Mouse (Mus musculus) kidney, postnatal 25 days (tissue): ENCODE data around the gene Myo16.

Experiments
- DNase-seq, 2 experiments: peaks; one replicate each; pipeline ENCODE4 v3.0.0; 2021; ENCODE audit warnings: mixed read lengths in 2 of 2

The Myo16 gene

DNA sequence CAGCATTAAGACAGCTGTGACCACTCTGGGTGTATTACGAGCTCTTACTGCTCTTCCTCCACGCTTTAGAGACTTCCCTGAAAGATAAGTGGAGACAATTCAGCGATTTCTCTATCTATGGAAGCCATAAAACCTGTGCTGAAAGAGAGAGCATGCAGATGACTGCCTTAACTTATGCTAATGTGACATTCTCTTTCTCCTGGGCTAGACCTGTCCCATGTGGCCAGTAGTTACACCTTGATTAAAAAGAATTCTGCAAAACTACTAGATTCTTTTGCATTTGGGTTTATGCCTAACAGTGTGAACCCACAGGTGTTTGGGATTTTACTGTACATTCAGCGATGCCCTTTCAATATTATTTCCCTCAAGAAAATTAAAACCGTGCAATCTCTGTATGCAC, 328.4 kb downstream of the Myo16 start:
- no peak for DNase-seq

DNA sequence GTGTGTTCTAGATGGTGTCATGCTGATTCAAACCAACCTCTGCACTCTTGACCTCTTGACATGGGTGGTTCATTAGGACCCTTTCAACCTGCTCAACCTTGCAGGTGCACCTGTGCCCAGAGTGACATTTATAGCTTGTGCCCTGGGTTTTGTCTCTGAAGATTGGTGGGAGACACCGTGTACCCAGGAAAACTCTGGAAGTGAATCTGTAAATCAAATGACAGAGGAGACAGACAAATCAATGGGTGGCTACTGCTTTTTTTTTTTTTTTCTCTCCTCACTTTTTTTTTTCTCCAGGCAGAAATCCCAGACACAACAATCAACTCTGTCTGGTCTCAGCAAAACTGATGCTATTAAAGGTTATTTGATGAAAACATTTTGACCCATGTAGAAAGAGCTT, 329.2 kb downstream of the Myo16 start:
- no peak for DNase-seq

DNA sequence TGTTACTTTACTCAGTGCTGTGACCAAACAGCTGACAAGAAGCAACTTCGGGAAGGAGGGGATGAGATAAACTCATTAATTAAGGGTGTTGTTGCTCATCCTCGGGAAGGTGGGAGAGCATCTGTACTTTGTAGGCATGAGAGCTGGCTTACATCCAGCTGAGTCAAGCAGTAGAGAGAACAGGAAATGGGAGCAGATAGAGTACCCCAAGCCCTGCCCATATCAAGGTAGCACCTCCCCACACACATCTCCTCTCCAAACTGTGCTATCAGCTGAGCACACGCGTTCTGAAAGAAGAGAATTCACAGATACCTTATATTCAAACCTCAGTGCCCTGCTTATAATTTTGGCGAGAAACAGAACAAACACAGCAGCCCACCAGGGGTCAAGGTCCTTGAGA, 330.1 kb downstream of the Myo16 start:
- DNase-seq, result no peak

DNA sequence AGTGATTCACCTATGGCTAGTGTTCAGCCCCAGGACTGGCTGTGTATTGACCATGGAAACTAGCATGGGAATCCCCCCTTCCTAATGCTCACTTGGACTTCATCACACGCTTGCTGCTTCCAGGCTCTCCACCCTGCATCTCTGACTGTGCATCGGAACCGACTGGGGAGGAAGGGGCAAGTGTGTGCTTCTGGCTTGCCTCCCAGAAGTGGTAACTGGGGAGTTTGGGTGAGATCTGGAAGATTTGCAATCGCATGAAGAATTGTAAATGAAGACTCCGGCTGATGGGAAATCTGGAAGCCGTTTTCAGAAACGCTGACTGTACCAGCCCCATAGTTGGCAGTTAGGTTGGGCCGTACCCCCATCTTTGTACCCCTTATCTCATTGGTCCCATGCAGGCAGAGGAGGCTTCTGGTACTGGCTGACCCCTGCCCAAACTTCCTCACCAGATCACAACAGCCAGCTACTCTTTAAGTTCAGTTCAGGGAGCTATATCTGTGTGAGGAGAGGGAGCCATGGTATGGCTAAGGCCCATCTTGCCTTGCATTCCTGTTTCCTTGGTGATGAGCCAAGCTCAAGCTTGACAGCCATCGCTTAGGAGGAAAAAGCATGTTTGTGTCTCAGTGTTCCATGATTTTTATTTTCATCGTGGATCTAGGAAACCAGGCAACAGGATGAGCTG, 336.2 kb downstream of the Myo16 start:
- no peak for DNase-seq

DNA sequence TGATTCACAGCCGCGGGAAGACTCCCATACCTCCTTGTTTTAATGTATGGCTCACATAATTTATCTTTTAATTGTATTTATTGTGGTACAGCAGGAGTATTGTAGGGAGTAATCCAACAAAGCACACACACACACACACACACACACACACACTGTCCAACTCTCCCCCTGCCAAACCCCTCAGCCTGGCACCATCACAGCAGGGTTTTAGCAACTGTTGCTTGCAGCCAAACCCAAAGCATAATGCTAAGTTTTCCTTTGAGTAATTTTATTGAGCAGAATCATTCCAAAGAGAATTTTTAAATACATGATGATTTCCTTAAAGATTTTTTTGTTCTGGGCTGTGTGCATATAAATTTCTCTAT, 336.7 kb downstream of the Myo16 start:
- DNase-seq, result no peak

DNA sequence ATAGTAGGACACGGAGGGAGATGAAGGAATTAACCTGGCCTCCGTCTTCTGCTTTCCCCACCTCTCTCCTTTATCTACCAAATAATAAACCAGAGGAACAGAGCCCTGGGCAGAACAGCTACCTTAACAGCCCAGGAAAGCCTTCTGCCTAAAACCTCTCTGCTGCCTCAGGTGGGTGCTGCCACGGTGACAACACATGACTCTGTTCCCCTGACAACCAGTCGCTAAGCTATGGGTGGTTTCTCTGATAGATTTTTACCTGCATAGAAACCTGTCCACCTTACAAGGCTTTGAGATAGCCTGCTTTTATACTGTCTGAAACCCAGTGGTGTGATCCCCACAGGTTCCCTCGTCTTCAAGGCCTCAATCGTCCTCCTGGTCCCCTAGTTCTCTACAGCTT, 337.2 kb downstream of the Myo16 start:
- no peak for DNase-seq

DNA sequence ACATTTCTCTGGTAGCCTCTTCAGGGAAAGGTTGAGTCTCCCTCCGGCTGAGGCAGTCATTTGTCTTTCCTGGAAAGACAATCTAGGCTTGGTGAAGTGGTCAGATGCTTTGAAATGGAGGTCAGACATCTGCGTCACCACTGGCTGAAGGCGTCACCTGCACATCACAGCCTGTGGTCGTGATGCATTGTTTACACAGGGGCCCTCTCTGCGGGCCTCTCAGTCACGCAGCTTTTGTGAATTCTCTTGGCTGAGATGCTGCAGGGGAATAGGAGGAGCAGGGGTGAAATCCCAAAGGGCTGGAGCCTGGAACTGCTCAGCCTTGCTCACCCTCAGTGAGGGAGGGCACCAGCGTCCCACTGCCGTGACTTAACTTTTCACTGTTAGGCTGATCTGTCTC, 346.1 kb downstream of the Myo16 start:
- no peak for DNase-seq

DNA sequence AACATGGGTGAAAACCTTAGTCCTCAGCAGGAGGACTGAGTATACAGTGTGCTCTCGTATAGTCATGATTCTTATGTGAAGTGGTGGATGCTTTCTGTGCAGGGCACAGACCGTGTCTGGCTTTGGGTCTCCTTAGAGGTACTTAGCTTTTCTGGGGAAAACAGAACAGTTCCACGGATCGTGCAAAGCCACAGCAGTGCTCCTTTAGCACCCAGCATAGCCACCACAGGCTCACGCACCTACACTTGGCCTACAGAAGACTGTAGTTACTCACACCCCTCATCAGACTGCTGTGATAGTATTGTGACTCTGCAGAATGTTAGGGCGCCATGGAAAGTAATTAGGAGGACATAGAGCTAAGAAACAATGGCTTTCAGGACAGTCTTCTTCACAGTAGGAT, 346.8 kb downstream of the Myo16 start:
- DNase-seq, result no peak

DNA sequence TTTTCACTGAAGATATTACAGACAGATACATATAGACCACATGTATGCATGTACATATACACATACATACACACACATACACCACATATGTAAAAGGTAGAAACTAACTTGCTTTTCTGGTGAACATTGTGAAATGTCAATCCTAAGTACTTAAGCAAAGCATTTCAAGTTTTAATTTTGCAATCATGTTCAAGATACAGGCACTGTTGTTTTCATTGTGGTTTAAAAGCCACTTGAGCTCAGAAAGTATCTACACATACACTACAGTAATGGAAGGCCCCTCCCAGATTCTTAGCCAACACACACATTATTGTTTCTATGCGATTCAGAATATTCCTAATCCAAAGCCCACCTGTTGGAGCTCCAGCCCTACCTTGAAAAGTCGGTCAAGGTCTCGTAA, 348.0 kb downstream of the Myo16 start:
- no peak for DNase-seq

DNA sequence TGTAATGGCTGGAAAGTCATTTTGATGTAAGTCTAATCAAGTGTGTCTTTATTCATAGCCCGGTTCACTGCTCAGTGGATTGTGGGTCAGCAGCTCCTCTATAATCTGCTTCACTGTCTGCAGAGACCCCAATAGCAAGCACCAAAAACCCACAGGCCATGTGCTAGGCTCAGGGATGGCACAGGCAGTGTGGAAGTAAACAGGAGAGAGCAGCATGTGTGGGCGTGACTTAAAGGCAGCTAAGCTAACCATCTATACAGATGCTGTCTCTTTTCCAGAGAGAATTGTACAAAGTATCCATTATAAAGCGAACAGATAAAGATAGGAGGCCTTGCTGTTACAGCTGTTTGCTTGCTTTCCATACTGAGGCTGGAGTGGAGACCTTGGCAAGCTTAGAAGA, 358.4 kb downstream of the Myo16 start:
- DNase-seq, result no peak

DNA sequence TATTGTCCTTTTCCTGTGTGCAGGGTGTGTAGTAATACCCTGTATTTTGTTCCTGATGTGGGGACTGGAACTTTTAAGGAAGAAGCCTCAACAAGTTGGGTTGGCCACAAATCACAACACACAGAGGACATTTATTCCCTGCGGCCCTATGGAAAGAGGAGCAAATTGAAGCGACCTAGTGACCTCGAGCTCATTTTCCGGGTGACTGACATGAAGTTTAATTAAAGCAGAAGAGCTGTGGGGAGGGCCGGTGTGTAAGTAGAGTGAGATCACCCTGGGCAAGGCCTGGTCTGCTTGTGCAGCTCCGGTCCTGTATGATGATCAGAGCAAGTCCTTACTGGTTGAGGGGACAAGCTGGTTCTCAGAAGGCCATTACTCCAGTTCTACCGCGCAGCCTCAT, 363.7 kb downstream of the Myo16 start:
- no peak for DNase-seq

DNA sequence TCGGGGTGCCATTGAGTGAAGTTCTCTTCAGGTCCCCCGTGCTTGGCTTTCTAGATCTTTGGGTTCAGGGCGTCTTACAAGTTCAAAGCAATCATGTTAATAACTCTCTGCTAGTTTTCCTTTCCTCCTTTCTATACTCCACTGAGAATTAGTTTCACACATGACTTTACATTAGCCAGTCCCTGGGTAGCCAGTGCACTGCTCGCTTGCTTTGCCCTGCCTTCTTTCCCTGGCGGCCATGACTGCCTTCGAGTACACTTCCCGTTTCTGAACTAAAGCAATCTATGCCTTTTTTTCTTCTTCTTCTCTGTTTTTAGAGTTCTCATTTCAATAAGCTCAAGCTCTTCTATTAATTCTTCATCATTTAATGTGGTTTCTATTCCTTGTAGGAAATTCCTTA, 365.6 kb downstream of the Myo16 start:
- DNase-seq, result no peak

DNA sequence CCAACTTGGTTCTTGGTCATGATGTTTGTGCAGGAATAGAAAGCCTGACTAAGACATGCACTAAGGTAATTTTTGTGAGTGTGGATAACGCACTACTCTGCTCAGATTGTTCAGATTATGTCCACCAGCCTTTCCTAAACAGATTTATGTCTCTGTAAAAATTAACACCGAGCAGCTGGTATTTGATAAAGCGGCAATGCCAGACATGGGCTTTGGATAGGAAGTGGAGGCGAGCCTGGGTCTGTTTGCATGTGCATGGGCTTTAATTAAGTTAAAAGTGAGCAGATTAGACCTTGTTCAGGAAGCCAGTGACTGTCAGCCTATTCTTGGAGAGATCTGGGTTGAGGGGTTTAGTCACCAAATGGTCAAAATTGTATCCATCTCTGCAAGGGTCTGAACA, 367.8 kb downstream of the Myo16 start:
- DNase-seq, result no peak

DNA sequence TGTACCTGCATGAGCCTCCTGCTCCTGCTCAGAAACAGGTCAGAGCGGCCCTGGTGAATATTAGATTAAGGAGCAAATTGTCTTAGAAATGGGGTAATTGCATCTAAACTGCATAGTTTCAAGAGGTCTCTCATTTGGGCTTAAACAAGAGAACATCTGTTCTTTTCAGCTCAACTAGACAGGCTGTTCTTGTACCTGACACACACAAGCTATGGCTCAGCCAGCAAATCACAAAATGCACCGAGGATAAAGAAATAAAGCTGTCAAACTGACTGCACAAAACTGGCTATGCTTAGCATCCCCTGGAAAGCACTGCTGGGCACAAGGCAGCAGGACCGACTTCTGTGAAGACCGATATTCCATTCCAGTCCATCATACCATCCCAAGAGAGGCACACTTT, 372.0 kb downstream of the Myo16 start:
- no peak for DNase-seq

DNA sequence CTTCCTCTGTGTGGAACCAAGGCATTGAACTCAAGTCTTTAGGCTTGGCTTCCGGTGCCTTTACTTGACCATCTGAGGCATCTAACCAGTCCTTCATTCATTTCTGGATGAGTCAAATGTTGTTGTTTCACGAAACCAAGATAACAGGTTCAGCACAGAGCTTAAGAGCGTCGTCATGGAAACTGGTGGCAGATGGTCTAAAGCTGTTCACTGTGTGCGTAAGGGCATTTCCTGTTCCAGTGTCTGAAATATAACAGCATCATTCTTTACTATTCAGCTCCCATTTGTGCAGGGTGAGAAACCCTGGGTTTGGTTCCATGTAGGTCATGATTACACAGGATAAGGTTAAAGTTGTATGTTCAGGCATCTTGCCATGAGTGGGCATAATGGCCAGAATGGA, 372.9 kb downstream of the Myo16 start:
- no peak for DNase-seq

DNA sequence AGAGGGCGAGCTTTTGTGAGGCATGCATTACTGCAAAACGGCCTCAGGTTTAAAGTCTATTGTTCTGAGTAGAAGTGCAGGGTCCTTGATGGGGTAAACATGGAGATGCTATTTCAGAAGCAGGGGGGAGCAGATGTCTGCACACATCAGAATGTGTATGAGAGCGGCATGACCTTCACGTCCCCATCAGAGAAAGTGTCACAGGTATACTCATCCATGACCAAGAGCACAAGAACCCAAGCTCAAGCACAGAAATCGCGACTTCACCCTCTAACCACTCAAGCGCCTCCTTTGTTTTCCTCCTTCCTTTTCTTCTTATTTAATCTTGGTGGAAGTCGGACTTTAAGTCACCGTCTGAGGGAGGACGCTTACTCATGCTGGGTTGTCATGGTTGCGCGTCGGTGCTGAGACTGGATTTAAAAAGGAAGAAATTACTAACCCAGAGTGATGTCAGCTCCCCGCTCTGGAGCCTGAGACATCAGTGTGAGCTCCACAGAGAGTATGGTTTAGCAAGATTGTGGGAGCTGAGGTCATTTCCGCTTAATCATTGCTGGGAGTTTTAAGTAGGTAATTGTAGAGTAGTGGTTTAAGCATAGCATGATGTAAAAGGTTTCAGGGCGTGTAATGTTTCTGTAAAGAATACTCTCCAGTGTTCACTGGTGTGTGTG, 381.0 kb downstream of the Myo16 start:
- no peak for DNase-seq

DNA sequence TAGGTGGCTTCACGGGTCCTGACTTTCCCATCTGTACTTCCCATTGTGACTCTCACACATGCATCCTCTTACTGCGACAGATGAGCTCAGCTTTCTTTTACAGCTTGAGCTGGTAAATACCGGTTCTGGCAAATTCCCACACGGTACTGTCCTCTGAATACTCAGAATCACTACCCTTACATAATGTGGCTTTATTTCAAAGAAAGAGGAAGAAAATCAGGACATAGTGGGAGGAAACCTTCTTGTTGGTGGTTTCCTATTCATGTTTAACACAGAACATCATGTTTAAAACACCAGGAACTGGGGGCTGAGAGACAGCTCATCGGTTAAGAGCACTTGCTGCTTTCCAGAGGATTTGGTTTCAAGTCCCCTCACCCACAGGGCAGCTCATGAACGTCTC, 384.6 kb downstream of the Myo16 start:
- DNase-seq, result no peak

DNA sequence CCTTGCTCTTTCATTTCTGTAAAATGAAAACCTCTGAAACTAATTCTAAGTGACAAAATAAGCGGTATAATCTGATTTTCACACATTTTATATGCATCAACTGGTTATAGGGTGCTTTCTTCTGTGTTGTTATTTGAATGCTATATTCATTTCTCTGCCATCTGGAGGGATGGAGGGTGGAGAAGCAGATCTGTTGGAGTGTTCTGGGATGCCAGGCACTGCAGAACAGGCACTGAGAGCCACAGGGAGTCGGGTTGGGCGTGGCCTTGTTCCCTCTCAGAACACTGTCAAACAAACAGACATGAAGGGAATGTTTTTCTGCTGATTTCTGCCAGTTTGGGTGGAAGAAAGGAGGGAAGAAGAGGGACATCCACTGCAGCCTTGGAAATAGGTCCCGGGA, 386.0 kb downstream of the Myo16 start:
- no peak for DNase-seq

DNA sequence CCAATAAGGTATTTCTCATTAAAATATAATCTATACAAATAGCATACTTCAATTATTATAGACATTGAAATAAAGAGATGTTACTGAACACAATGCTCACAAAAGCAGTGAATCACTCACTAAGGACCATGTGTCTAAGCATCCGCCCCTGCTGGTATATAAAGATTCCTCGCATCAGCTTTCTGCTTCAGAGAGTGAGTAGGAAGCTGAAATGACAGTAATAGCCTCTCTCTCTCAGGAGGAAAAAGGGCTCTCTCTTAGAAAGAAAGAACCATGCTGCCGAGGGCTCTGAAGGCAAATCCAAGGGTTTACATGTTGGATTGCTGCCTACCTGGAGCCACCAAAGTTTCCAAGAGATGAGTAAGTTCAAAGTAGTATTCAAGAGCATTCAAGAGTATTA, 392.2 kb downstream of the Myo16 start:
- DNase-seq, result no peak

DNA sequence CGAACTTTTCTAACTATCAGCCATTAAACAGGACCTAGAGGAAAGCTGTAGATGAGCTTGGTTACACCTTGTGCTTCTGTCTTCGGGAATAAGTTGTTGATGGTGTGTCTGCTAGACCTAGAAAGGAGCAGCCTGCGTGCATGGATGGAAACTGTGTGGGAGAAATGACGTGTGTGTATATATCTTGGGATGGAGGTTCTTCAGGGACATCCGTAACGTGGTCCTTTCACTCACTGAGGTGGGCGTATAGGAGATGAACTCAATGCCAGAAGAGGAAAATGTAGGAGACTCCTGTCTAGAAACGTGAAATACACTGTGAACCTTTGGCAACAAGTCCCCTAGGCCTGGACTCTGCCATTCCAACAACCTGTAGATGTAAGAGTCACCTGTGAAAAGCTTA, 392.8 kb downstream of the Myo16 start:
- DNase-seq, result no peak

DNA sequence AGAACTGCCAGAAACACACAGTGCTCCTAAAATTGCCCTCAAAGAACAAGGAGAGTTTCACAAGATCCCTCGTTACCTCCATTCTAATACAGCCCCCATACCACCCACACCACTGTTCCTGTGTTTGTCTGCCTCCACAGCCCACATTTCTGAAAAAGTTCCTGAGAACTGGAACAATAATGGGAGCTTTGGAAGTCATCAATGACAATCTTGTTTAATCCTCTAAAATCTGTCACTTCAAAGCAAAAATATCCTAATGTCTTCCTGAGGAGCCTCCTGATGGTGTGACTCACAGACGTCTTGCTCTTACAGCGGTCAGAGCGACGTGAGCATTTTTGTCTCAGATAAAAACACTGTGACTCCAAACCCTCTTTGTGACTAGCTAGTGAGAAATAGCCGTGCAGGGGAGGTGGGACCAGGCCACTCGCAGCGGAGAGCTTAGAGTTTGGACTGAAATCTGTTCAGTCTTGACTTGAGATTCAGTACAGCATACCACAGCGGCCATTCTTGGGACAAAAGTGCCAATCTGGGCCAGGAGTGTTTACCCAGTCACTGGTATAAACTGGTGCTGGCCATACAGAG, 394.4 kb downstream of the Myo16 start:
- no peak for DNase-seq

DNA sequence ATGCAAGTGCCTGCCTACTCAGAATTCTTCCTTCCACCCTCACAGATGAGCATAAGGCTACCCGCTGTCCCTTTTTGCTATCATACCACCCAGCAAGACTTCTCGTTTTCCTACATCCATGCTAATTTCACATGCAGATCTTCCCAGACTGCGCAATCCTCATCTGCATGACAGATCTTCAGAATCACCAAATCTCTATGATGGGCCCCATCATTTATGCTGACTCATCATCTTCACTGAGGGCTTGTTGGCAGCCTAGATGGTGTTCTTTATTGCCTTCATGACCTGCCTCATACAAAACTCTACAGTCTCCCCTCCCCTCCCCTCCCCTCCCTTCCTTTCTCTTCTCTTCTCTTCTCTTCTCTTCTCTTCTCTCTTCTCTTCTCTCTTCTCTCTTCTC, 395.7 kb downstream of the Myo16 start:
- DNase-seq, result no peak

DNA sequence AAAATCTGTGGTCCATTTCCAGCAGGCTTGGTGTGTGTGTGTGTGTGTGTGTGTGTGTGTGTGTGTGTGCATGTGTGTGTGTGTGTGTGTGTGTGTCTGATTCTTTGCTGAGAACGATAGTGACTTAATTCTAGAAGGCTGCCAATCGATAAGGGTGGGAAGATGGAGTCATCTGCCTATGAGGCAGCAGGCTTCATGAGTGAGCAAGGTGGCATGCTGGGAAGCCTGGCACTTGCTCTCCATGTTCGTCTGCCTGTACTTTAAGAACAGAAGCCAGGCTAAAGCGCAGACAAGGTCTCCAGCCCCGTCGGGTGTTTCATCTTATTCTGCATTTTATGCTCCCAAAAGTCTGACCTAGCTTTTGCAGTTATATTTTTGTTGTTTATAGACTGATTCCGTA, 404.2 kb downstream of the Myo16 start:
- no peak for DNase-seq

DNA sequence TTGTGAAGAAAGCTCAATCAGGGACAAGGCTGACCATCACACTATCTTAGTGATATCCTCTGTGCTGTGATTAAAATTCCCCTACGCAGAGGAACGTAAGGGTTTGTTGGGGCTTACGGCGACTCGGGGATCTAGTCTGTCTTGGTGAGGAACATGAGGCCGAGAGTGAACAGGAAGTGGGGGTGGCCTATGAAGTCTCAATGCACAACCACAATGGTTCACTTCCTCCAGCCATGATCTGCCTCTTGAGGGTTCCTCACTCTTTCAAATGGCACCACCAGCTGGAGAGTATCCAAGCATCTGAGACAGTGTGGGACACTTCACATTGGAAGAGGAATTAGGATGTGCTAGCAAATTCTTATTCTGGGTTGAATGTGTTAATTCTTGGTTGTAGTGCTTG, 405.8 kb downstream of the Myo16 start:
- DNase-seq, result no peak

DNA sequence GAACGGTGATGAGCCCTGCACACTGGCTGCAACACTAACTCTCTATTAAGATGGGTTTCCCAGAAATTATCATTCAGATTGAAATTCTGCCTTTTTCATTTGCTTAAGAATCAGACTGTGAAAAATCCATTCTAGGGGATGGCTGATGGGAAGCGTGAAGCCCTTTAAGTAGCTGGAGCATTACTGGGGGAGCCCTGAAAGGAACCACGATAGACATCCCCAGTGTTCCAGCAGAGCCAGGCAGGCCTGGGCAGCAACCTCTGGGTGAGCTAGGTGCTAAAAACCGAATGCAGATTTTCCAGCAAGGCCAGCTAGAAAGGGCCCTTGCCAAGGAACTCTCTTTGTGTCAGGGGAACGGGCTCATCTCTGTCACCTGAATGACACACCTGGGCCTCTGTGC, 407.9 kb downstream of the Myo16 start:
- no peak for DNase-seq
